Mouse (Mus musculus) thymus, adult 2 months (tissue): ENCODE measurements at regions not wholly inside any gene's neighbourhood (a gene's known extent, or its start where the extent isn't known, plus 50 kb on each side); places are given as distances from the start of the nearest gene placed in this dataset.

ENCODE experiments used
- CTCF ChIP-seq: fragments of 200-500 bp; IDR thresholded peaks from 2 replicates; pipeline ENCODE4 v1.5.1; 2012; ENCODE audit warnings: mild to moderate bottlenecking, control low read depth, low read length, moderate library complexity, borderline replicate concordance; ENCODE audit not compliant: control insufficient read depth, poor library complexity, insufficient read depth; ENCODE audit errors: extremely low read depth
- POLR2A ChIP-seq: fragments of 200-500 bp; IDR thresholded peaks from 2 replicates; pipeline ENCODE4 v1.6.1; 2012; ENCODE audit warnings: mild to moderate bottlenecking, low read length, control low read depth, moderate library complexity; ENCODE audit not compliant: control insufficient read depth, poor library complexity, insufficient read depth; ENCODE audit errors: extremely low read depth

DNA sequence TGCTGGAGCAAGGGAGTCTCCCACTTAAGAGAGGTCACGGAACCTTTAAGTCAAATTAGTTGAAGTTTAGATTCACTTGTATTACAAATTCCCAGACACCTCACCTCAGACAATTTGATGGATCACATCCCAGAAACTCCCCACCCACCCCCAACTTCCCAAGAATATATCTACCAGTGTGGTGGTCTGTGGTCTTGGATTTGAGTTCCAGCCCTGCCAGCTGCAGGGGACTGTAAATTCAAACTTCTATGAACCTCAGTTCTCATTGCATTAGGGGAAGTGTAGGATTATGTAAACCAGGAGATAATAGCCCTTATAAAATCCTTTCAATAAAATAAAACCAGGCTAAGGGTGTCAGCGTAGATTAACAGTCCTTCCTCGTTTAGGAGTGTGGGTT is 311.2 kb upstream of the Spag17 start:
- TF ChIP-seq CTCF (no peak), POLR2A (no peak)
